Mouse (Mus musculus) embryo, embryonic 10.5 days (tissue): ENCODE measurements at regions not wholly inside any gene's neighbourhood (a gene's known extent, or its start where the extent isn't known, plus 50 kb on each side); places are given as distances from the start of the nearest gene placed in this dataset.
A peak's percentile ranks its signal among the peaks of the same experiment; 100 is the strongest.

Source experiments
- DNase-seq: peaks from one replicate; pipeline ENCODE4 v3.0.0-alpha.2; 2015; ENCODE audit warnings: low spot score

- peak; percentile 66 for DNase-seq
Observed at GRCm38 (mm10) chr17:7467638-7468037, 82.4 kb upstream of the Unc93a2 start.

- peak; percentile 43 for DNase-seq
Observed at GRCm38 (mm10) chr17:7464901-7465300, 79.6 kb upstream of the Unc93a2 start.

GRCm38 (mm10) chr17:7461164-7461563 is 75.9 kb upstream of the Unc93a2 start:
- peak; percentile 76 for DNase-seq

GRCm38 (mm10) chr17:7456939-7457338 is 71.7 kb upstream of the Unc93a2 start:
- DNase-seq: no peak

GRCm38 (mm10) chr17:7443822-7444221 is 58.6 kb upstream of the Unc93a2 start:
- peak; percentile 89 for DNase-seq

GRCm38 (mm10) chr17:7435075-7435474 is 49.8 kb upstream of the Unc93a2 start:
- DNase-seq: no peak
